Mouse (Mus musculus): ENCODE results near the gene Gm609. TPM values are rescaled to one million over a fixed set of nuclear protein-coding genes. Genes with fewer than 3 reads are reported as not detected.

Gene Gm609
- polyA plus RNA-seq, 1 experiment from 2014 or later, result 0.15 TPM

GRCm38 (mm10) chr16:45407091-45407490, 85.7 kb downstream of the Gm609 start:
- no peaks in the 10 kb centered on the region for H3K9me3 ChIP-seq (ENCODE audit: control insufficient read depth, low read length)
- no peak overlapping the region for H3K4me2 ChIP-seq
- WGBS, result 85% methylated on average over 5 of the region's 5 CpGs
- H3K9ac ChIP-seq (ENCODE audit: low read depth, low read length), result no peak overlapping the region
- H3K27me3 ChIP-seq (replicated peaks; ENCODE audit: control insufficient read depth, insufficient read depth, low read length), result peaks cover 4% of the 10 kb centered on the region
- ATAC-seq (replicated peaks; ENCODE audit: low FRiP score), result no peak
- no peaks in the 10 kb centered on the region for H3K36me3 ChIP-seq (ENCODE audit: control insufficient read depth, insufficient read depth, low read length)
- H3K27ac ChIP-seq (ENCODE audit: low read depth, low read length), result no peak overlapping the region
- H3K4me3 ChIP-seq (ENCODE audit: low read depth, low read length), result no peak overlapping the region
- no peak for DNase-seq (ENCODE audit: low spot score)
- H3K4me1 ChIP-seq (replicated peaks; ENCODE audit: control insufficient read depth, insufficient read depth, low read length), result no peaks in the 10 kb centered on the region

- no peaks in the 10 kb centered on the region for H3K9me3 ChIP-seq (ENCODE audit: control insufficient read depth, low read length)
- 63% methylated on average over 2 of the region's 2 CpGs for WGBS
- no peak for ATAC-seq (replicated peaks; ENCODE audit: low FRiP score)
Measured at GRCm38 (mm10) chr16:45402951-45403350, 89.8 kb downstream of the Gm609 start.

GRCm38 (mm10) chr16:45402036-45402435, 90.7 kb downstream of the Gm609 start:
- 85% methylated on average over 1 of the region's 1 CpGs for WGBS
- H3K27ac ChIP-seq (ENCODE audit: low read depth, low read length), result no peak overlapping the region
- no peak for ATAC-seq (replicated peaks; ENCODE audit: low FRiP score)
- no peak overlapping the region for H3K9ac ChIP-seq (ENCODE audit: low read depth, low read length)
- no peaks in the 10 kb centered on the region for H3K4me1 ChIP-seq (replicated peaks; ENCODE audit: control insufficient read depth, insufficient read depth, low read length)
- no peak overlapping the region for H3K4me2 ChIP-seq
- no peaks in the 10 kb centered on the region for H3K27me3 ChIP-seq (replicated peaks; ENCODE audit: control insufficient read depth, insufficient read depth, low read length)
- H3K36me3 ChIP-seq (ENCODE audit: control insufficient read depth, insufficient read depth, low read length), result no peaks in the 10 kb centered on the region
- H3K4me3 ChIP-seq (ENCODE audit: low read depth, low read length), result no peak overlapping the region
- no peak for DNase-seq (ENCODE audit: low spot score)
- no peaks in the 10 kb centered on the region for H3K9me3 ChIP-seq (ENCODE audit: control insufficient read depth, low read length)

More at GRCm38 (mm10) chr16:45402951-45403350, 89.8 kb downstream of the Gm609 start:
- Histone ChIP-seq H3K9ac (ENCODE audit: low read depth, low read length) (no peak overlapping the region), H3K4me3 (ENCODE audit: low read depth, low read length) (no peak overlapping the region), H3K4me2 (no peak overlapping the region), H3K27ac (ENCODE audit: low read depth, low read length) (no peak overlapping the region), H3K4me1 (replicated peaks; ENCODE audit: control insufficient read depth, insufficient read depth, low read length) (no peaks in the 10 kb centered on the region), H3K27me3 (replicated peaks; ENCODE audit: control insufficient read depth, insufficient read depth, low read length) (no peaks in the 10 kb centered on the region; the same call in 1 of the 2 replicates), H3K36me3 (ENCODE audit: control insufficient read depth, insufficient read depth, low read length) (no peaks in the 10 kb centered on the region)
- no peak for DNase-seq (ENCODE audit: low spot score)

- Histone ChIP-seq H3K27me3 (replicated peaks; ENCODE audit: control insufficient read depth, insufficient read depth, low read length) (no peaks in the 10 kb centered on the region), H3K4me1 (replicated peaks; ENCODE audit: control insufficient read depth, insufficient read depth, low read length) (no peaks in the 10 kb centered on the region), H3K4me2 (no peak overlapping the region), H3K9me3 (ENCODE audit: control insufficient read depth, low read length) (no peaks in the 10 kb centered on the region), H3K9ac (ENCODE audit: low read depth, low read length) (no peak overlapping the region), H3K27ac (ENCODE audit: low read depth, low read length) (no peak overlapping the region), H3K36me3 (ENCODE audit: control insufficient read depth, insufficient read depth, low read length) (no peaks in the 10 kb centered on the region), H3K4me3 (ENCODE audit: low read depth, low read length) (no peak overlapping the region)
- DNase-seq (ENCODE audit: low spot score) (no peak), ATAC-seq (replicated peaks; ENCODE audit: low FRiP score) (no peak)
- WGBS, result 60% methylated on average over 9 of the region's 9 CpGs
Measured at GRCm38 (mm10) chr16:45399947-45400555, 92.7 kb downstream of the Gm609 start.

GRCm38 (mm10) chr16:45399411-45399810, 93.4 kb downstream of the Gm609 start:
- WGBS, result 83% methylated on average over 3 of the region's 3 CpGs
- Histone ChIP-seq H3K9ac (ENCODE audit: low read depth, low read length) (no peak overlapping the region), H3K9me3 (ENCODE audit: control insufficient read depth, low read length) (no peaks in the 10 kb centered on the region), H3K27ac (ENCODE audit: low read depth, low read length) (no peak overlapping the region), H3K36me3 (ENCODE audit: control insufficient read depth, insufficient read depth, low read length) (no peaks in the 10 kb centered on the region), H3K4me2 (no peak overlapping the region), H3K4me1 (replicated peaks; ENCODE audit: control insufficient read depth, insufficient read depth, low read length) (no peaks in the 10 kb centered on the region), H3K27me3 (replicated peaks; ENCODE audit: control insufficient read depth, insufficient read depth, low read length) (no peaks in the 10 kb centered on the region), H3K4me3 (ENCODE audit: low read depth, low read length) (no peak overlapping the region)
- DNase-seq (ENCODE audit: low spot score), result no peak
- ATAC-seq (replicated peaks; ENCODE audit: low FRiP score), result no peak

- H3K4me1 ChIP-seq (replicated peaks; ENCODE audit: control insufficient read depth, insufficient read depth, low read length), result no peaks in the 10 kb centered on the region
- H3K36me3 ChIP-seq (ENCODE audit: control insufficient read depth, insufficient read depth, low read length), result no peaks in the 10 kb centered on the region
- H3K9me3 ChIP-seq (ENCODE audit: control insufficient read depth, low read length), result no peaks in the 10 kb centered on the region
- H3K9ac ChIP-seq (ENCODE audit: low read depth, low read length), result no peak overlapping the region
- H3K4me2 ChIP-seq, result no peak overlapping the region
- 90% methylated on average over 2 of the region's 2 CpGs for WGBS
- DNase-seq (ENCODE audit: low spot score), result no peak
- no peaks in the 10 kb centered on the region for H3K27me3 ChIP-seq (replicated peaks; ENCODE audit: control insufficient read depth, insufficient read depth, low read length)
- H3K4me3 ChIP-seq (ENCODE audit: low read depth, low read length), result no peak overlapping the region
- H3K27ac ChIP-seq (ENCODE audit: low read depth, low read length), result no peak overlapping the region
- no peak for ATAC-seq (replicated peaks; ENCODE audit: low FRiP score)
Measured at GRCm38 (mm10) chr16:45397440-45397839, 95.3 kb downstream of the Gm609 start.

- H3K9ac ChIP-seq (ENCODE audit: low read depth, low read length), result no peak overlapping the region
- ATAC-seq (replicated peaks; ENCODE audit: low FRiP score) (no peak), DNase-seq (ENCODE audit: low spot score) (no peak)
- no peaks in the 10 kb centered on the region for H3K4me1 ChIP-seq (replicated peaks; ENCODE audit: control insufficient read depth, insufficient read depth, low read length)
- H3K9me3 ChIP-seq (ENCODE audit: control insufficient read depth, low read length), result no peaks in the 10 kb centered on the region
- 90% methylated on average over 6 of the region's 6 CpGs for WGBS
- H3K27ac ChIP-seq (ENCODE audit: low read depth, low read length), result no peak overlapping the region
- no peak overlapping the region for H3K4me2 ChIP-seq
- no peaks in the 10 kb centered on the region for H3K27me3 ChIP-seq (replicated peaks; ENCODE audit: control insufficient read depth, insufficient read depth, low read length)
- H3K36me3 ChIP-seq (ENCODE audit: control insufficient read depth, insufficient read depth, low read length), result no peaks in the 10 kb centered on the region
- H3K4me3 ChIP-seq (ENCODE audit: low read depth, low read length), result no peak overlapping the region
Measured at GRCm38 (mm10) chr16:45392246-45392645, 100.5 kb downstream of the Gm609 start.

- no peak for DNase-seq (ENCODE audit: low spot score)
- H3K4me2 ChIP-seq, result no peak overlapping the region
- H3K4me3 ChIP-seq (ENCODE audit: low read depth, low read length), result no peak overlapping the region
- no peaks in the 10 kb centered on the region for H3K27me3 ChIP-seq (replicated peaks; ENCODE audit: control insufficient read depth, insufficient read depth, low read length)
- no peak overlapping the region for H3K27ac ChIP-seq (ENCODE audit: low read depth, low read length)
- no peak overlapping the region for H3K9ac ChIP-seq (ENCODE audit: low read depth, low read length)
- H3K9me3 ChIP-seq (ENCODE audit: control insufficient read depth, low read length), result no peaks in the 10 kb centered on the region
- H3K36me3 ChIP-seq (ENCODE audit: control insufficient read depth, insufficient read depth, low read length), result no peaks in the 10 kb centered on the region
- 82% methylated on average over 3 of the region's 3 CpGs for WGBS
- H3K4me1 ChIP-seq (replicated peaks; ENCODE audit: control insufficient read depth, insufficient read depth, low read length), result no peaks in the 10 kb centered on the region
- no peak for ATAC-seq (replicated peaks; ENCODE audit: low FRiP score)
Measured at GRCm38 (mm10) chr16:45391680-45392079, 101.1 kb downstream of the Gm609 start.

GRCm38 (mm10) chr16:45390286-45390956, 102.3 kb downstream of the Gm609 start:
- no peaks in the 10 kb centered on the region for H3K36me3 ChIP-seq (ENCODE audit: control insufficient read depth, insufficient read depth, low read length)
- ATAC-seq (replicated peaks; ENCODE audit: low FRiP score) (no peak), DNase-seq (ENCODE audit: low spot score) (no peak)
- 77% methylated on average over 5 of the region's 5 CpGs for WGBS
- H3K9ac ChIP-seq (ENCODE audit: low read depth, low read length), result no peak overlapping the region
- H3K4me1 ChIP-seq (replicated peaks; ENCODE audit: control insufficient read depth, insufficient read depth, low read length), result no peaks in the 10 kb centered on the region
- H3K4me2 ChIP-seq, result no peak overlapping the region
- H3K4me3 ChIP-seq (ENCODE audit: low read depth, low read length), result no peak overlapping the region
- no peak overlapping the region for H3K27ac ChIP-seq (ENCODE audit: low read depth, low read length)
- H3K9me3 ChIP-seq (ENCODE audit: control insufficient read depth, low read length), result no peaks in the 10 kb centered on the region
- H3K27me3 ChIP-seq (replicated peaks; ENCODE audit: control insufficient read depth, insufficient read depth, low read length), result no peaks in the 10 kb centered on the region
